Mouse (Mus musculus): Measurements from ENCODE around the gene Galr2. TPM values are rescaled to one million over a fixed set of nuclear protein-coding genes. Genes with fewer than 3 reads are reported as not detected.
"Not testable (repeated sequence)": the region's sequence is repeated elsewhere in the genome, so short reads cannot be mapped to it uniquely, and the experiment has no call there.

The Galr2 gene
- polyA plus RNA-seq, 1 experiment = 9.5 TPM

GRCm38 (mm10) chr11:116272589-116273468 is 7.9 kb upstream of the Galr2 start:
- DNase-seq (ENCODE audit: low spot score) = no peak

- DNase-seq (ENCODE audit: low spot score) = no peak
These were observed 7.2 kb upstream of the Galr2 start for GRCm38 (mm10) chr11:116273469-116274044.

- DNase-seq (ENCODE audit: low spot score) = peak; percentile 86
These were observed 6.6 kb upstream of the Galr2 start, which contains the start of gene Srp68 for GRCm38 (mm10) chr11:116274045-116274666. Gene Srp68 (minus strand): TSS chr11:116274217.

- not testable (repeated sequence) for DNase-seq (ENCODE audit: low spot score)
These were observed 3.6 kb upstream of the Galr2 start for GRCm38 (mm10) chr11:116277184-116277583.

- no peak for DNase-seq (ENCODE audit: low spot score)
These were observed 932 bp downstream of the Galr2 start for GRCm38 (mm10) chr11:116281671-116282070.

- DNase-seq (ENCODE audit: low spot score) = no peak
These were observed 1.4 kb downstream of the Galr2 start for GRCm38 (mm10) chr11:116282089-116282488.

GRCm38 (mm10) chr11:116282912-116283521 is 2.3 kb downstream of the Galr2 start:
- no peak for DNase-seq (ENCODE audit: low spot score)

- no peak for DNase-seq (ENCODE audit: low spot score)
These were observed 3.2 kb downstream of the Galr2 start for GRCm38 (mm10) chr11:116283982-116284381.

GRCm38 (mm10) chr11:116285770-116286191 is 5.0 kb downstream of the Galr2 start:
- no peak for DNase-seq (ENCODE audit: low spot score)

GRCm38 (mm10) chr11:116287351-116287750 is 6.6 kb downstream of the Galr2 start:
- DNase-seq (ENCODE audit: low spot score) = no peak

- DNase-seq (ENCODE audit: low spot score) = no peak
These were observed 9.8 kb downstream of the Galr2 start for GRCm38 (mm10) chr11:116290556-116290955.

GRCm38 (mm10) chr11:116292401-116292800 is 11.7 kb downstream of the Galr2 start:
- no peak for DNase-seq (ENCODE audit: low spot score)

- DNase-seq (ENCODE audit: low spot score) = no peak
These were observed 12.9 kb downstream of the Galr2 start for GRCm38 (mm10) chr11:116293538-116294137.

- no peak for DNase-seq (ENCODE audit: low spot score)
These were observed 13.6 kb downstream of the Galr2 start for GRCm38 (mm10) chr11:116294319-116294718.

- DNase-seq (ENCODE audit: low spot score) = no peak
These were observed 15.5 kb downstream of the Galr2 start for GRCm38 (mm10) chr11:116296191-116296734.

- DNase-seq (ENCODE audit: low spot score) = no peak
These were observed 16.3 kb downstream of the Galr2 start for GRCm38 (mm10) chr11:116297017-116297416.

GRCm38 (mm10) chr11:116298221-116298620 is 17.5 kb downstream of the Galr2 start:
- DNase-seq (ENCODE audit: low spot score) = no peak

GRCm38 (mm10) chr11:116298621-116299020 is 17.9 kb downstream of the Galr2 start:
- no peak for DNase-seq (ENCODE audit: low spot score)

- no peak for DNase-seq (ENCODE audit: low spot score)
These were observed 24.7 kb downstream of the Galr2 start for GRCm38 (mm10) chr11:116305423-116305822.

- peak; percentile 79 for DNase-seq (ENCODE audit: low spot score)
These were observed 25.6 kb downstream of the Galr2 start for GRCm38 (mm10) chr11:116306126-116306982.

Data from urinary bladder, adult 2 months (tissue).